18 mouse cellular contexts compared by ENCODE assay signal in genomic region chr3:140968556-140968955, GRCm38 (mm10).
DNase-seq lines count a peak whose midpoint lies in the region; TF ChIP-seq lines count a peak whose summit lies in the region.
"Had no signal": no experiment of that assay in that cellular context is flagged by ENCODE, and none has a peak within 500 bp of the region (broad histone marks: within the 10 kb centered on the region; RNA-seq: fewer than 3 reads in every experiment).

No protein-coding gene starts in this region.

- no peak for TF ChIP-seq RAD21 in MEL (IDR thresholded peaks at IDR 0.05; ENCODE audit: low read depth, low read length)

- H3K79me2 ChIP-seq in MEL (ENCODE audit: control insufficient read depth, insufficient read depth, low read length, poor library complexity), result no peaks in the 10 kb centered on the region

- H3K9ac ChIP-seq in MEL (ENCODE audit: control insufficient read depth, low read depth, low read length, poor library complexity, severe bottlenecking), result no peak overlapping the region

- H3K27me3 ChIP-seq in MEL (ENCODE audit: control insufficient read depth in 1 of 2, insufficient read depth in 2 of 2, low read length in 2 of 2), result no peaks in the 10 kb centered on the region
- H3K27me3 ChIP-seq: CH12.LX, Patski had no signal

- H3K36me3 ChIP-seq in MEL (ENCODE audit: control insufficient read depth in 1 of 2, insufficient read depth in 2 of 2, low read length in 2 of 2), result peaks cover 0 to 32% of the 10 kb centered on the region in 2 experiments; a peak in 2 of 4 replicates
- H3K36me3 ChIP-seq: G1E had no signal

- no peak for TF ChIP-seq POLR2A in MEL (IDR thresholded peaks at IDR 0.05; ENCODE audit: control insufficient read depth in 1 of 2, insufficient read depth in 1 of 2, low read depth in 1 of 2, low read length in 2 of 2, poor library complexity in 1 of 2)

- no peak overlapping the region for H3K4me3 ChIP-seq in MEL (ENCODE audit: control insufficient read depth in 1 of 2, insufficient read depth in 1 of 2, low read depth in 2 of 2, low read length in 2 of 2)

- peak; percentile 39 for DNase-seq in MEL (ENCODE audit: low read depth, low spot score)
- no peak for DNase-seq in adrenal gland, postnatal 4 days (ENCODE audit: low spot score in 2 of 2)
- DNase-seq: adrenal gland, adult 2 months; adrenal gland, adult 8-10 months; adrenal gland, postnatal 10 days; adrenal gland, postnatal 14 days; adrenal gland, postnatal 25 days; adrenal gland, postnatal 36 days; B cell, adult 2 months; cerebellum, adult 11 months; cerebellum, adult 11-12 months; cerebellum, adult 18-20 months; cerebellum, adult 2 months; cerebellum, adult 8-10 months; cerebellum, adult 9-10 months had no signal

- no peaks in the 10 kb centered on the region for H3K9me3 ChIP-seq in MEL (replicated peaks; ENCODE audit: insufficient read depth, low read length)
- H3K9me3 ChIP-seq: G1E had no signal

- H3K4me1 ChIP-seq in MEL (ENCODE audit: control insufficient read depth in 1 of 2, insufficient read depth in 2 of 2, low read length in 2 of 2), result peaks cover 9 to 22% of the 10 kb centered on the region in 2 experiments

- TF ChIP-seq CTCF in MEL (IDR thresholded peaks at IDR 0.05 in 2 of 3, conservative IDR thresholded peaks at IDR 0.05 in 1 of 3; ENCODE audit: control insufficient read depth in 1 of 3, insufficient read depth in 1 of 3, low read depth in 2 of 3, low read length in 3 of 3, poor library complexity in 1 of 3, severe bottlenecking in 1 of 3), result no peak

- H3K27ac ChIP-seq in MEL (ENCODE audit: control insufficient read depth, low read depth, low read length), result no peak overlapping the region

- TF ChIP-seq EP300 in MEL (IDR thresholded peaks at IDR 0.05; ENCODE audit: low read depth in 1 of 2, low read length in 2 of 2), result peak; percentile 40 to 67; a peak in 3 of 4 replicates

TF ChIP-seq in MEL, 35 proteins besides CTCF, POLR2A, EP300 and RAD21:
- TF ChIP-seq ZNF384 (IDR thresholded peaks at IDR 0.05; ENCODE audit: low read depth, low read length) (peak; percentile 87), GATA1 (IDR thresholded peaks at IDR 0.05; ENCODE audit: low read depth, low read length) (peak; percentile 43; the same call in 1 of the 2 replicates), NRF1 (IDR thresholded peaks at IDR 0.05; ENCODE audit: insufficient read depth, low read depth, low read length, poor library complexity, severe bottlenecking) (no peak)
